Mouse (Mus musculus): ENCODE data around the gene Rasgrp4. TPM values are rescaled to one million over a fixed set of nuclear protein-coding genes. Genes with fewer than 3 reads are reported as not detected.
A peak's percentile ranks its signal among the peaks of the same experiment; 100 is the strongest.
"Not testable (repeated sequence)": the region's sequence is repeated elsewhere in the genome, so short reads cannot be mapped to it uniquely, and the experiment has no call there.

Gene Rasgrp4
- total RNA-seq, 1 experiment from 2014 or later: 2.2 TPM

- no peak for DNase-seq
Observed at GRCm38 (mm10) chr7:29178106-29178505, 43.5 kb downstream of the Rasgrp4 start.

GRCm38 (mm10) chr7:29179323-29179722 is 44.7 kb downstream of the Rasgrp4 start:
- no peak for DNase-seq

GRCm38 (mm10) chr7:29180077-29180853 is 45.6 kb downstream of the Rasgrp4 start, which contains the start of gene Psmd8:
Psmd8 (minus strand) TSS chr7:29180701.
- DNase-seq: peak; percentile 98

GRCm38 (mm10) chr7:29180854-29181236 is 46.2 kb downstream of the Rasgrp4 start:
- DNase-seq: no peak

- DNase-seq: not testable (repeated sequence)
Observed at GRCm38 (mm10) chr7:29181323-29181722, 46.7 kb downstream of the Rasgrp4 start.

- not testable (repeated sequence) for DNase-seq
Observed at GRCm38 (mm10) chr7:29194230-29194629, 59.6 kb downstream of the Rasgrp4 start.

GRCm38 (mm10) chr7:29202577-29202976 is 67.9 kb downstream of the Rasgrp4 start:
- DNase-seq: no peak

Other genes with a start within 250 kb of the Rasgrp4 start
- gene Actn4, start 172.5 kb upstream of the Rasgrp4 start, total RNA-seq (2021): 271 and 282 TPM in 2 replicates
- 233 and 240 TPM in 2 replicates for gene Eif3k, start 153.0 kb upstream of the Rasgrp4 start, total RNA-seq (2021)
- 1.8 and 7.9 TPM in 2 replicates for gene Map4k1, start 152.8 kb upstream of the Rasgrp4 start, total RNA-seq (2021)
- 0.11 and 0.19 TPM in 2 replicates for gene Ryr1, start 9.7 kb upstream of the Rasgrp4 start, total RNA-seq (2021)
- 8.0 and 15.8 TPM in 2 replicates for gene Fam98c, start 21.4 kb downstream of the Rasgrp4 start, total RNA-seq (2021)
- gene Ggn, start 35.4 kb downstream of the Rasgrp4 start, total RNA-seq (2021): 1.1 and 1.2 TPM in 2 replicates
- gene Spred3, start 35.6 kb downstream of the Rasgrp4 start, total RNA-seq (2021): 6.6 and 6.9 TPM in 2 replicates
- gene Psmd8, start 45.9 kb downstream of the Rasgrp4 start, total RNA-seq (2021): 212 and 215 TPM in 2 replicates
- gene Catsperg1, start 79.2 kb downstream of the Rasgrp4 start, total RNA-seq (2021): 0.63 and 0.79 TPM in 2 replicates
- gene Kcnk6, start 97.7 kb downstream of the Rasgrp4 start, total RNA-seq (2021): 3.0 and 4.1 TPM in 2 replicates
- 77.1 and 81.0 TPM in 2 replicates for gene Yif1b, start 103.5 kb downstream of the Rasgrp4 start, total RNA-seq (2021)
- 2.4 and 2.7 TPM in 2 replicates for gene 2200002D01Rik, start 113.6 kb downstream of the Rasgrp4 start, total RNA-seq (2021)
- 29.0 and 31.5 TPM in 2 replicates for gene Spint2, start 147.1 kb downstream of the Rasgrp4 start, total RNA-seq (2021)
- 10.9 and 12.4 TPM in 2 replicates for gene Ppp1r14a, start 154.5 kb downstream of the Rasgrp4 start, total RNA-seq (2021)
- gene Dpf1, start 169.1 kb downstream of the Rasgrp4 start, total RNA-seq (2021): 1.8 and 2.4 TPM in 2 replicates

Data from adrenal gland, postnatal 14 days (tissue).